Mouse (Mus musculus): ENCODE data around the gene Tuba4a.

Gene Tuba4a

DNA sequence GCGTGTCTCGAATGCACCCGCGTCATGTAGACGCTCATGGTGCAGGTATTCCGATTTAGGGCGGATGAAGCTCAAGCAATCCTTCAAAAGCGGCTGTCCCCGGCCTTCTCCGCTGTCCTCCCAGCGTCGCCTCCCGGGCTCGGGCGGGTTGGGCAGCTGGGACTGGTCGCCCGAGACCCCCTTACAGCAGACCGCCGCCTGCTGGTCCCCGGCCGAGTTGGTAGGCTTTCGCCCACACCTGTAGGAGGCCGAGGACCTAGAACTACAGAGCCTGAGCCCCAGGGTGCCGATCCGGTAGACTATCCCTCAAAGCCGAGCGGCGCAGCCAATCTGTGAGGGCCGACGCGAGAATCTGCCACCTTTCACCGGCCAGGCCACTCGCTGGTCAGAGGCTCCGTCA lies at the start of gene Tuba4a:
Gene Tuba4a (minus strand): TSS at position 335 of the 400 bp plus-strand sequence.
- peak; percentile 36 to 66 for DNase-seq

- DNase-seq = no peak
Observed at GRCm38 (mm10) chr1:75264091-75264880, 44.6 kb upstream of the Tuba4a start, which contains the start of gene Ptprn. TSS of gene Ptprn (minus strand) at chr1:75264502.

DNA sequence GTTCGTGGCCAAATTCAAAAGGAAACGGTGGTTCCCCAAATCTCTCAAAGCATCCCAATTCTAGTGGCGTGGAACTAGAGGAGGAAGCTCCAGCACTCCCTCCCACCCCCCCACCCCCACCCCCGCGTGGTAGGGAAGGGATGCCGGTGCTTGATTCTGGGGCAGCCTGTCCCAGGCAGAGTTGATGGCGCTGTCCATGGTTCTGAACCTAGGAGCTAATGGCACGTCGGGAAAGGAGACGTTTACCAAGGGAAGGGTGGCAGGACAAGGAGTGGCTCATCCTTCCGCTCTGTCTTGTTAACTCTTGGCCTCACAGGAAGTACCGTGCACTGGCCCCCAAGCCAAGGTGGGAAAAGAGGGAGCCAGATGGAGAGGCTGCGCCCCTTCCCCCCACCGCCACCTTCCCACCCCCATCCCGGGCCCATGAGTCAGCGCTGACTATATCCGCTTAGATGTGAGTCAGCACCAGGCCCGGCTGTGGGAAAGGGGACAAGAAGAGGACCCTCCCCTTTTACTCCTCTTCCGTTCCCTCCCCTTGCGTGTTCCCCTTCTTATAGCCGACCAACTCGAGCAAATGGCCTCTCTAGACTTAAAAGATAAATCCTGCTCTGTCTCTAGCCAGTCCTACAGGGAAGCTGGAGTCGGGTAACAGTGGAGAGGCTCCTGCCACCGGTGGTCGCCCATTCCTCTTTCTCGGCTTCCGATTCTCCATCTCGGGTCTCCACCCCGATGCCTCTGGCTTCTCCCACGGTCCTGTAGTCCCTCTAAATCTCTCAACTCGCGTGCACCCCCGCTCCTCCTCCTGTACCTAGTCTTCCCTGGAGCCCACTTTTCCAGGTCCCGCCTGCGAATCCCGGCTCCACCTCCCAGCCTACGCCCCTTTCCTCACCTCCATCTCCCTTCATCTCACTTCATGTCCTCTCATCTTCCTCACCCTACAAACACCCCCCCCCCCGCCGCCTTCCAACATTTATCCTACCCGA lies 43.6 kb upstream of the Tuba4a start:
- peak; percentile 56 to 88 for DNase-seq

DNA sequence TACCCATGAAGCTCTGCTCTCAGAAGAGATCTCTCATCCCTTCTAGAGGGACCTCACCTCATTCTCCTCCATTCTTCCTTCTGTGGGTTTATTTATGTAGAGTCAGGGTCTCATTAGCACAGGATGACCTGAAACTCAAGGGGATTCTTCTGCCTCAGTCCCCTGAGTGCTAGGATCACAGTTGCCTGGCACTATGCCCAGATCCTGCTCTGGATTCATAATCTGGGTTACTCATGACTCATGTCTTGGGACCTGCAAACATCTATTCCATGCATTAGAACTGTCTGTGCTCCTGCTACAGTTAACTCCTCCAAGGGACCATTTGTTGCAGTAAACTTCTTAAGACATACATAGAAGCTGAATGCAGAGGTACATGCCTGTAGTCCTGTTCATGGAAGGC lies 41.6 kb upstream of the Tuba4a start:
- no peak for DNase-seq

GRCm38 (mm10) chr1:75255516-75256046 lies 35.9 kb upstream of the Tuba4a start:
- no peak for DNase-seq

- DNase-seq = no peak
Observed at GRCm38 (mm10) chr1:75254625-75255013, 35.0 kb upstream of the Tuba4a start.

DNA sequence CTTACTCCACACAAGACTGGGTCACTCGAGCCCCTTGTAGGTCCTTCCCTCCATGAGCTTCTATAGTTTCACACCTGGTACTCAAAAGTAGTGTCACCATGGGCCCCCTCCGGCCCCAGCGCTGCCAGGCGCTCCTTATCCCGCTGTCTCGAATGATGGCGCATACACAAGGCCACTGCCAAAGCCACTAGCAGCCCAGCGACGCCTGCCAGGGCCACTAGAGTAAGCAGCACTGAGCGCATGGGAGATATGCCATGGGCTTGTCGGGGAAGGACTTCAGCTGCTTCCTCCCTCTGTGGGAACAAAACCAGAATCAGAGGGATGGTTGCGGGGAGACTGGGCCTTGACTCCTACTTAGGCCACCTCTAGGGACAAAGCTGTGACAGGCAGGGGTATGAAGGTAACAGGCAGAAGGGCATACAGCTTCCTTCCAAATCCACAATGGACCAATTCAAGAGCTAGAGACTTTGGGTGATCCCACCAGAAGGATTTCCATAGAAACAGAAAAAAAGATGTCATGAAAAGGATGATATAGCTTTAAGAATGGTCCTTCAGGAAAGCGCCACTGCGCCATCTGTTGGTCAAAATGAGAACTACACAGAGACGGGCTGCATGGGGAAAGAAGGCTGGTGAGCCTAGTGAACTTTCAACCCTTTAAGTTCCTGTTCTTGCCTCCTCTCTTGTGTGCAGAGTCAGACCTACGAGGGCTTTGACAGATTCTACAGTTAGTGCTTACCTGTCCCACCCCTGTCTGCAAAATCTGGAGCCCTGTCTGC lies 34.4 kb upstream of the Tuba4a start:
- DNase-seq = peak; percentile 73 to 93

DNA sequence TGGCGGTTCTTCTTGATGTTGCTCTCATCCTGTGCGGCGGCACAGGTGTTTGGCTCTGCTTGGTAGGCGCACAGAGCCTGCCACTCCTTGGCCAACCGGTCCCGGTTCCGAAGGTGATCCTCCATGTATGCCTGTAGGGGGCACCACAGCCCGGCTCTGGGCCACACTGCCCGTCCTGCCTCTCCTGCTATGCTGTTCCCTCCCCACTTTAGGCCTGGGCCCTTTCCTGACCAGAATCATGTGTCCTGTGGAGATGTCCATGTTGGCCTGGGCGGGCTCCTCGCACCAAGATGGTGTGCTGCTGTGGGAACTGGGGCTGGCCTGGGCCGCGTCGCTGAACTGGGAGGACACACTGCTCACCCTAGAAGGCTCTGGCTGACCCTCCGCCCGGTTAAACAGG lies 33.4 kb upstream of the Tuba4a start:
- no peak for DNase-seq

- DNase-seq = no peak
Observed at GRCm38 (mm10) chr1:75252308-75252707, 32.6 kb upstream of the Tuba4a start.

- DNase-seq = peak; percentile 91
Observed at GRCm38 (mm10) chr1:75251112-75251970, 31.7 kb upstream of the Tuba4a start.

- no peak for DNase-seq
Observed at GRCm38 (mm10) chr1:75250498-75250897, 30.8 kb upstream of the Tuba4a start.

GRCm38 (mm10) chr1:75248041-75248772 lies 28.5 kb upstream of the Tuba4a start:
- no peak for DNase-seq

- DNase-seq = no peak
Observed at GRCm38 (mm10) chr1:75247071-75247930, 27.6 kb upstream of the Tuba4a start.

- DNase-seq = peak; percentile 53 to 75
Observed at GRCm38 (mm10) chr1:75244836-75245235, 25.2 kb upstream of the Tuba4a start.

GRCm38 (mm10) chr1:75244175-75244826 lies 24.6 kb upstream of the Tuba4a start:
- DNase-seq = no peak

DNA sequence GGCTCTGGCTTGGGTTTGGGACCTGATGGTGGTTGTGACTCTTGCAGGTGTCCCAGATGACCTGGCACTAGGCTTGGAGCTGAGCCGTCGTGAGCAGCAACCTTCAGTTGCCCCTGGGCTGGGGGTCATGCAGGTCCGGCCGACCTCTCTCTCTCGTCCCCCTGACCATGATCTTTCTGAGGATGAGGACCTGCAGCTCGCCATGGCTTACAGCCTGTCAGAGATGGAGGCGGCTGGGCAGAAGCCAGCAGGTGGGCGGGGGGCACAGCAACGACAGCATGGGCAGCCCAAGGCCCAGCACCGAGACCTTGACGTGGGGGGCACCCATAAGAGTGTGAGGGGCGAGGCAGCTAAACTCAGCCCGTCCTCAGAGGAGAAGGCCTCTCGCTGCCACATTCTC lies 23.7 kb upstream of the Tuba4a start:
- no peak for DNase-seq

DNA sequence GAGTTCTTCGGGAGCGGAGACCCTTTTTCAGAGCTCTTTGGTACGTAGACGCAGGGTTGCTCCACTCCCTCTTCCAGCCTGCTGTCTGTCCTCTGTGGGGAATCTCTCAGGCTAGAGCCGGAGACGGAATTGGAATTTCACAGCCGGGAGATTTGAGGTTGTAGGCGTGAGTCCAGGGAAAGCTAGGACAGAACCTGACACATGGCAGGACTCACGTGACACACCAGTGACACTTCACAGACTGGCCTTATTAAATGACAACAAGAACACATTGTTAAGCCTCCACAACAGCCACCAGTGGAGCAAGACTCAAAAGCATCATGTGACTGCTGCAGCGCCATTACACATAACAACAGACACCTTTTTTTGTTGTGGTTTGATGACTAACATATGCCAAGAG lies 19.9 kb upstream of the Tuba4a start:
- no peak for DNase-seq

- DNase-seq = peak; percentile 95
Observed at GRCm38 (mm10) chr1:75236117-75237050, 16.7 kb upstream of the Tuba4a start, which contains the start of gene Dnajb2. TSS of gene Dnajb2 (plus strand) at chr1:75236406.

Measured in kidney, postnatal 36 days (tissue).